Mouse (Mus musculus) embryonic facial prominence, embryonic 11.5 days (tissue): ENCODE results near the gene Wdr5. TPM values are rescaled to one million over a fixed set of nuclear protein-coding genes. Genes with fewer than 3 reads are reported as not detected.

Experiments
- ATAC-seq: fragments of 200-750 bp; cut with Nextera tagmentation; replicated peaks from 2 replicates; pipeline ENCODE4 v1.8.0; 2017; ENCODE audit warnings: low read depth; ENCODE audit not compliant: insufficient number of reproducible peaks, low FRiP score, low TSS enrichment
- DNase-seq: peaks from one replicate; pipeline ENCODE4 v3.0.0-alpha.2; 2015; ENCODE audit warnings: low spot score
- H3K27ac ChIP-seq: fragments of 300-500 bp; sonication (generic); replicated peaks from 2 replicates; pipeline ENCODE4 v1.5.1; 2014; ENCODE audit warnings: mild to moderate bottlenecking, low read depth, low read length, control low read depth
- H3K27me3 ChIP-seq: fragments of 300-500 bp; sonication (generic); 2 replicates; pipeline ENCODE4 v1.6.1; 2014; ENCODE audit warnings: mild to moderate bottlenecking, low read length, moderate library complexity, mixed read lengths; ENCODE audit not compliant: control insufficient read depth, insufficient read depth
- H3K36me3 ChIP-seq: fragments of 300-500 bp; sonication (generic); replicated peaks from 2 replicates; pipeline ENCODE4 v1.6.1; 2014; ENCODE audit warnings: low read depth, mild to moderate bottlenecking, low read length, moderate library complexity, mixed read lengths; ENCODE audit not compliant: control insufficient read depth, insufficient read depth
- H3K4me1 ChIP-seq: fragments of 300-500 bp; sonication (generic); 2 replicates; pipeline ENCODE4 v1.6.1; 2014; ENCODE audit warnings: low read length, mixed read lengths; ENCODE audit not compliant: control insufficient read depth, insufficient read depth
- H3K4me2 ChIP-seq: fragments of 300-500 bp; sonication (generic); 2 replicates; pipeline ENCODE4 v1.6.1; 2014; ENCODE audit warnings: low read depth, mild to moderate bottlenecking, control low read depth, low read length, moderate library complexity
- H3K4me3 ChIP-seq: fragments of 300-500 bp; sonication (generic); 2 replicates; pipeline ENCODE4 v1.5.1; 2014; ENCODE audit warnings: low read depth, low read length, control low read depth
- H3K9ac ChIP-seq: fragments of 300-500 bp; sonication (generic); replicated peaks from 2 replicates; pipeline ENCODE4 v1.6.1; 2014; ENCODE audit warnings: mild to moderate bottlenecking, control low read depth, low read length
- H3K9me3 ChIP-seq: fragments of 300-500 bp; sonication (generic); replicated peaks from 2 replicates; pipeline ENCODE4 v1.6.1; 2016; ENCODE audit warnings: mild to moderate bottlenecking, low read length, inconsistent platforms, mixed read lengths; ENCODE audit not compliant: control insufficient read depth
- WGBS: fragments of 180-500 bp; shearing (Covaris S2); extraction: QIAGEN DNeasy Blood & Tissue Kit; methylation state at CpG from one replicate; pipeline ENCODE4 v1.1.7; 2014; 5-methylcytosine and 5-hydroxymethylcytosine counted together
- polyA plus RNA-seq: library from polyadenylated mRNA; unstranded; fragments of >200 nt; fragmentation: Nextera tagmentation; extraction: Ambion mirVana; gene quantifications from 2 replicates; pipeline ENCODE4 v1.2.1, GENCODE M21; 2014

The Wdr5 gene
- polyA plus RNA-seq, 1 experiment from 2014 or later = 65.5 TPM

DNA sequence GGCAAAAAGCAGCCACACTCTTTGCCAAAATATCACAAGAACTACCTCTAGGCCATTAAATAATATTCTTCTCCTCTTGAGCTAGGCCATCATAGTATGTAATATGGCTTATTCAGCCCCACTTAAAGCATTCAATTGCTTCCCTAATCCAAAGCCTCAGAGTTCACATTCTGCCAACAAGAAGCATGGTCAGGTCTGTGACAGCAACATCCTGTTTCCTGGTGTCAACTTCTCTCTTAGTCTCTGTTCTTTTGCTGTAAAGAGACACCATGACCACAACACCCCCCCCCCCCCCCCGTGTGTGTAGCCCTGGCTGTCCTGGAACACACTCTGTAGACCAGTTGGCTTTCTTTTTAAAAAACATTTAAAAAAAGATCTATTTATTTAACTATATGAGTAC, 32.4 kb downstream of the Wdr5 start:
- Histone ChIP-seq H3K36me3 (no peaks in the 10 kb centered on the region), H3K27ac (no peak overlapping the region), H3K27me3 (no peaks in the 10 kb centered on the region), H3K4me2 (no peak overlapping the region), H3K4me3 (no peak overlapping the region), H3K9ac (no peak overlapping the region), H3K9me3 (no peaks in the 10 kb centered on the region), H3K4me1 (no peaks in the 10 kb centered on the region)
- DNase-seq (no peak), ATAC-seq (no peak)
- WGBS = no CpG with 5 or more reads among the region's 1 CpGs

DNA sequence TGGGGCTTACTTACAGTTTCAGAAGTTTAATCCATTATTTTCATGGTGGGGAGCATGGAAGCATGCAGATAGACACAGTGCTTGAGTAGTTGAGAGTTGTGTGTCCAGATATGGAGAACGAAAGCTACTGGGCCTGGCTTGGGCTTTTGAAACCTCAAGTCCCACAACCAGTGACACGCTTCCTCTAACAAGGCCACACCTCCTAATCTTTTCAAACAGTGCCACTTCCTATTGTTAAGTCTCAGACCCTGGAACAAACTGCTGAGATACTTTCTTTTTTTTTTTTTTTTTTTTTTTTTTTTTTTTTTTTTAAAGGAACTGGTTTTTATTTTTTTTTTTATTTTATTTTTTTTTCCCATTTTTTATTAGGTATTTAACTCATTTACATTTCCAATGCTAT, 33.0 kb downstream of the Wdr5 start:
- H3K36me3 ChIP-seq = no peaks in the 10 kb centered on the region
- no peak overlapping the region for H3K9ac ChIP-seq
- H3K27me3 ChIP-seq = no peaks in the 10 kb centered on the region
- H3K27ac ChIP-seq = no peak overlapping the region
- DNase-seq = no peak
- no peaks in the 10 kb centered on the region for H3K4me1 ChIP-seq
- no peak for ATAC-seq
- H3K4me3 ChIP-seq = no peak overlapping the region
- 89% methylated on average over 2 of the region's 2 CpGs for WGBS
- no peak overlapping the region for H3K4me2 ChIP-seq
- no peaks in the 10 kb centered on the region for H3K9me3 ChIP-seq

DNA sequence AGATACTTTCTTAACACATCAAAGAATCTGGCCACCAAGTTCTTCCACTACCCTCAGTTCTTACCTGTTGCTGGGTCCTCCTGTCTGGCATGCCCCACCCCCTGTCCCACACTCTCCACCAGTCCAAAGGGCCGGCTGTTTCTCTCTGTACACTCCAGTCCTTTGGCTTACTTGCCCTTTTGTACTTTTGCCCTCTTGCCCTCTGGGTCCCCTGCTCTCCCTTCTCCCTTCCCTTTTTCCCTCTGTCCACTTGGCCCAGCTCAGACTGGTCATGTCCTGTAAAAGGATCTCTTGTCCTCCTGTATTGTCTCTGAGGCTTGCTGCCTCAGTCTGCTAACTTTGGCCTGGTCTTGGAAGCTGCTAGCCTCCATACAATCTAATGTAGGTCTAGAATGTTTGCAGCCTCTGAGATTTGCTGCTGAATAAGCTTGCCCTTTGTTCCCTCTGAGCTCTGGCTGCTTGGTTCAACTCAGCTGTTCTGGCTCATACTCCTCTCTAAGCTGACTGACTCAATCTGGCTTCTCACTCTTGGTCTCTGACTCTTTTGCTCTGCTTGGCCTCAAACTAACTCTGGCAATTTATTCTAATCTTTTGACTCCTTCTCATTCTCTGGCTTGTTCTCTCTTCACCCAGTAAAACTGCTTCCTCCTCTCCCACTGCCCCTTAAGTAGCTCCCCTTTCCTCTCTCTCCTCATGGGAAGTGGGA, 33.9 kb downstream of the Wdr5 start:
- Histone ChIP-seq H3K4me3 (no peak overlapping the region), H3K27ac (no peak overlapping the region), H3K9ac (no peak overlapping the region), H3K27me3 (no peaks in the 10 kb centered on the region), H3K4me1 (no peaks in the 10 kb centered on the region), H3K9me3 (no peaks in the 10 kb centered on the region), H3K36me3 (no peaks in the 10 kb centered on the region), H3K4me2 (no peak overlapping the region)
- no peak for DNase-seq
- no peak for ATAC-seq
- WGBS = 50% methylated on average over 1 of the region's 1 CpGs

DNA sequence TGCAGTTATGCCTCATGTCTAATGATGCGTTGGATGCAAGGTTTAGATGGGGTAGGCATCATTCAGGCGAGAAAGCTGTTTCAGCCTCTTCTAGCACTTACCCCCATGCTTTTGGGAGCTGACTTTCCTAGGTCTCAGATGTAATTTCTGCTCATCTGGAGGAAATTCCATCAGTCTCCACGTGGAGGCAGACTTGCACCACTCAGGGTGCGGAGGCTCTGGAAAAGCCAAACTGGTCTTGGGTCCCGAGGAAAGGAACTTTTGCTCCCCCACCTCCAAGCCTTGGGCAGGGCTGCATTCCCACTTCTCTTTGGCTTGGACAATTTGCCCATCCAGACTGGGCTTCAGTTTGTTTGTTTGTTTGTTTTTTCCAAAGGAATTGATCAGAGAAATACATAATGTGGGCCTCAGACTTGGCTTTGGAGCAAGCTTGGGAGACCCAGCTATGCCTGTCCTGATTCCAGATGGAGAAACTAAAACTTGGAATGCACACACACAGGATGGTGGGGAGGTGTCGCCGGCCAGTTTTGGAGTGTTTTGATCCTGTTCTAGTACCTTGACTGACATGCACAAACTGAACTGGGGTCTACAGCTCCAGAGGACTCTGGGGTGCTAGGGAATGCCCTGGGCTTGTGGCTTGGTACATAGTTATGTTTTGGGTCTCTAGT, 37.8 kb downstream of the Wdr5 start:
- peak; percentile 86 for DNase-seq
- WGBS = 22% methylated on average over 7 of the region's 7 CpGs
- H3K9ac ChIP-seq = no peak overlapping the region
- H3K36me3 ChIP-seq = no peaks in the 10 kb centered on the region
- ATAC-seq = no peak
- no peak overlapping the region for H3K4me3 ChIP-seq
- no peak overlapping the region for H3K27ac ChIP-seq
- H3K4me1 ChIP-seq = no peaks in the 10 kb centered on the region
- no peaks in the 10 kb centered on the region for H3K9me3 ChIP-seq
- no peak overlapping the region for H3K4me2 ChIP-seq
- H3K27me3 ChIP-seq = no peaks in the 10 kb centered on the region

DNA sequence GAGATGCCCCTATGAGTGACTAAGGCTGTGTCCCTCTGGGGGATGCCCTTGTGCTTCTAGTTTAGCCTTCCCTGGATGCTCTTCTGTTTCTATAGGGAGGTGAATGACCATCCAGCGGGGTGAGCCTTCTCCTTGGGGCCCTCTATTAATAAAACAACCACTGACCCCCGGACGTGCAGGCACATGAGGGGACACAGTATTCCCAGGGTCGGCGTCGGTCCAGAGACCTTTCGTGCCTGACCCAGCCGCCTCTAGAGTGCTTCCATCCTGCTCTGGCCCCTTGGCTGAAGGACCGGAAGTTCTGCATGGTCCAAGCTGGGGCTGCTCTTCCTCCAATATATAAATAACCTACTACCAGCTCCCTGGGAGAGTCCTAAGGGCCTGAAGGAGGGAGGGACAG, 39.4 kb downstream of the Wdr5 start:
- ATAC-seq = no peak
- DNase-seq = no peak
- H3K27ac ChIP-seq = no peak overlapping the region
- no peaks in the 10 kb centered on the region for H3K4me1 ChIP-seq
- 83% methylated on average over 9 of the region's 9 CpGs for WGBS
- H3K27me3 ChIP-seq = no peaks in the 10 kb centered on the region
- H3K4me3 ChIP-seq = no peak overlapping the region
- no peaks in the 10 kb centered on the region for H3K9me3 ChIP-seq
- no peaks in the 10 kb centered on the region for H3K36me3 ChIP-seq
- no peak overlapping the region for H3K4me2 ChIP-seq
- no peak overlapping the region for H3K9ac ChIP-seq

DNA sequence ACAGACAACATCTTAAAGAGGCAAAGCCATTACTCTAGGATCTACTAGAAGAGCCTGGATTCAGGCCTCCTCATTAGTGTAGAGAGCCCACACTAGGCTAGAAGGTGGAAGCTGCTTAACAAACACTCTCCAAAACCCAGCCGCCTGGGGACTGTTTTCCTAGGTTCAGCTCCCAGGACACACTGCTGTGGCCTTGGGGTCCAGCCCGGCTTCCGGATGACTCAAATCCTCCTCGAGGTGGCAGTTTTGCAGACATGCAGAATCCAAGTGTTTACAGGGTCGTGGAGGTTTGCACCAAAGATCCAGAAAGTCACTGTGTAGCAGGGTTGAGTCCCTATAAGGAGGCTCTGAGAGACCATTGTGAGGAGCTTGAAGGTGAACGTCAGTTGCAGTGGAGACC, 42.0 kb downstream of the Wdr5 start:
- ATAC-seq (no peak), DNase-seq (no peak)
- Histone ChIP-seq H3K27me3 (no peaks in the 10 kb centered on the region), H3K4me1 (no peaks in the 10 kb centered on the region), H3K9me3 (no peaks in the 10 kb centered on the region), H3K4me3 (no peak overlapping the region), H3K4me2 (no peak overlapping the region), H3K9ac (no peak overlapping the region), H3K27ac (no peak overlapping the region), H3K36me3 (no peaks in the 10 kb centered on the region)
- WGBS = 86% methylated on average over 6 of the region's 6 CpGs

DNA sequence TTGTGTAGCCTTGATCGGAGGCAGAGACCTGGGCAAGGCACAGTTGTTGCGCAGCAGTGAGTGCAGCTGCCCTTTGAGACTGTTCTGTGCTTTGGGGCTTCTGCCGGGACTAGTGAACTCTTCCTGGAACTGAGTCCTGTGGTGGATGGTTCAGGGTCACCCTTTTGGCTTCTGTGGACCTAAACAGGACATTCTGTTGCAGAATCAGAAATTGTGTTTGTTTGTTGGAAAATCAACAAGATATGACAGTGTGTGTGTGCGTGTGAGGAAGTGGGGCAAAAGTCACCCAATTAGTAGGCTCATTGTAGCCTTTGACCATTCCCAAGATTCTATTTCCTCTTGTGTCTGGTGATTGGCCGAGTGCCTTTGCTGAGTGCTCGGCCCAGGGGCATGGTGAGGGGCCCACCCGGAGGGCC, 45.8 kb downstream of the Wdr5 start:
- Histone ChIP-seq H3K27ac (no peak overlapping the region), H3K4me1 (no peaks in the 10 kb centered on the region), H3K4me2 (no peak overlapping the region), H3K27me3 (no peaks in the 10 kb centered on the region), H3K9ac (no peak overlapping the region), H3K4me3 (no peak overlapping the region), H3K9me3 (no peaks in the 10 kb centered on the region), H3K36me3 (no peaks in the 10 kb centered on the region)
- DNase-seq (no peak), ATAC-seq (no peak)
- 72% methylated on average over 7 of the region's 7 CpGs for WGBS

DNA sequence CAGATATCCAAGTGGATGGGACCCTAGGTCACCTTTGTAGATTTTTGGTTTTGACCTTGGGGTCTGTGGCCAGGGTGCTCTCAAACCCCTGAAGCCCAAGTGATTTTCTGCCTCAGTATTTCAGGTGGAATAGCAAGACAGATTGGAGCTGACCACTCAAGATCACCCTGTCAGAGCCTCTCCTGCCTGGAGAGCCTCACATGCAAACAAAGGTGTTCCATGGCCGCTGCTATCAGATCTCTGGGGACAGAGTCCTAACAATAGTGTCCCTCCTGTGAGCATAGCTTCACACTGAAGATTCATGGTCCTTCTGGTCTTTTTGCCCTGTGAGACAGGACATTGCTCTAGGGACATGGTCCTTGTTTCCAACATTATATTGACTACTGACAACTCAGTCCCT, 46.2 kb downstream of the Wdr5 start:
- DNase-seq (no peak), ATAC-seq (no peak)
- no peaks in the 10 kb centered on the region for H3K9me3 ChIP-seq
- no peak overlapping the region for H3K4me3 ChIP-seq
- no peak overlapping the region for H3K4me2 ChIP-seq
- H3K36me3 ChIP-seq = no peaks in the 10 kb centered on the region
- no peaks in the 10 kb centered on the region for H3K4me1 ChIP-seq
- H3K9ac ChIP-seq = no peak overlapping the region
- no peaks in the 10 kb centered on the region for H3K27me3 ChIP-seq
- no peak overlapping the region for H3K27ac ChIP-seq
- 58% methylated on average over 1 of the region's 1 CpGs for WGBS
